Mouse (Mus musculus) megakaryocyte-erythroid progenitor cell, adult 5 weeks (primary cell): ENCODE measurements around the gene Taok3. TPM values are rescaled to one million over a fixed set of nuclear protein-coding genes. Genes with fewer than 3 reads are reported as not detected.

Experiments used
- polyA plus RNA-seq: library from polyadenylated mRNA; stranded (reverse); fragments of >175 nt; gene quantifications from 2 replicates; pipeline ENCODE4 v1.2.3, GENCODE M21; 2012

The Taok3 gene
- polyA plus RNA-seq = 37.5 and 50.7 TPM in 2 replicates

DNA sequence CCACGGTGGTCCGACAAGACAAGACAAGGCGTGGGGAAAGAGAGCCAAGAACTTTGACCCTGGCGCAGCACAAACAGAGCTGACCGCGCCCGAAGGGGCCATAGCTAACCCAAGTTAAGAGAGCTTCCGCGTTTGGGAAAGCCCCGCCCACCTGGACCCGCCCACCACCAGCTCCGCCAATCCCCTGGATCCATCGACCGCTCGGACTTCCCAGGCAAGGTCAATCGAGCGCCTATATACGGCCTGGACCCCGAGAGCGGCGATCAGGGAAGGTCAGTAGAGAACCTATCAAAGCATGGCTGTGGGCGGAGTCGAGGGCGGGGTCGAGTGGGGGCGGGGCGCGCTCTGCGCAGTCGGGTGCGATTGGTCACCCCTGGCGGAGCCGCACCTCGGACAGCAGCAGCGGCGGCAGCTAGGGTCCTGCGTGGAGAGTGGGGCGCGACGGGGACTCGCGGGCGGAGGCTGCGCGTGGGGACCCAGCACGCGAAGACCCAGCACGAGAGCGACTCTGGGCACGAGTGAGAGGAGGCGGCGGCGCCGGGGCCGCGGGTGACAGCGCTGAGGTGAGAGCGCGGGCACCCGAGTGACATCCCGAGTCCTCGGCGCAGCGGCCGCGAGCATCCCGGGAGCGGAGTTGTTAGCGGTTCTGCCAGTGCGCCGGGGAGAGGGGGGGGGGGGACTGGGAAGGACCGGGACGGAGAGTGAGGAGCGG, at the start of gene Taok3:
Taok3 (plus strand) TSS at position 353 of the 712 bp plus-strand sequence.

DNA sequence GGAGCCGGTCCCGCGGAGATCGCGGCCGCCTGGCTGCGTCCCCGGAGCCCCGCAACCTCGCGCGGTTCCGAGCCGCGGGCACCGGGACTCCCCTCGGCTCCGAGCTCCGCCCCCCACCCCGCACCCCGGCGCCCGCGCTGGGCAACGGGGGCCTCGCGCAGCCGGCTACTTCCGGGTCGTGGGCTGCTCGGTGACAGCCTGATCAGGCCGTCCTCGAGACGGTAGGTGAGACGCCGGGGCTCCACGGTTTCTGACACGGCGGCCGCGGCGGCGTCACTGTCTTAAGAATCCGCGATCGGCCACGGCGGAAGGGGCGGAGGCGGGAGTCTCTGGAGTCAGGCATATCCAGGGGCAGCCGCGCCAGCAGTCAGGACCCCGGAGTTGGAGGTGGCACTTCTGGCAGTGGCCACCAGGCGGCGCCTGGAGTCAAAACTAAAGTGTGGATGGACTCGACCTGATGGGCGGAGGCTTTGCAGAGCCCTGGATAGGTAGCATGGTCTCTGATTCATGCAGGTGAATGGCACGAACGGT, 4.0 kb upstream of the Taok3 start, which contains the start of gene Suds3:
Suds3 (minus strand) TSS at position 278 of the 531 bp plus-strand sequence.

DNA sequence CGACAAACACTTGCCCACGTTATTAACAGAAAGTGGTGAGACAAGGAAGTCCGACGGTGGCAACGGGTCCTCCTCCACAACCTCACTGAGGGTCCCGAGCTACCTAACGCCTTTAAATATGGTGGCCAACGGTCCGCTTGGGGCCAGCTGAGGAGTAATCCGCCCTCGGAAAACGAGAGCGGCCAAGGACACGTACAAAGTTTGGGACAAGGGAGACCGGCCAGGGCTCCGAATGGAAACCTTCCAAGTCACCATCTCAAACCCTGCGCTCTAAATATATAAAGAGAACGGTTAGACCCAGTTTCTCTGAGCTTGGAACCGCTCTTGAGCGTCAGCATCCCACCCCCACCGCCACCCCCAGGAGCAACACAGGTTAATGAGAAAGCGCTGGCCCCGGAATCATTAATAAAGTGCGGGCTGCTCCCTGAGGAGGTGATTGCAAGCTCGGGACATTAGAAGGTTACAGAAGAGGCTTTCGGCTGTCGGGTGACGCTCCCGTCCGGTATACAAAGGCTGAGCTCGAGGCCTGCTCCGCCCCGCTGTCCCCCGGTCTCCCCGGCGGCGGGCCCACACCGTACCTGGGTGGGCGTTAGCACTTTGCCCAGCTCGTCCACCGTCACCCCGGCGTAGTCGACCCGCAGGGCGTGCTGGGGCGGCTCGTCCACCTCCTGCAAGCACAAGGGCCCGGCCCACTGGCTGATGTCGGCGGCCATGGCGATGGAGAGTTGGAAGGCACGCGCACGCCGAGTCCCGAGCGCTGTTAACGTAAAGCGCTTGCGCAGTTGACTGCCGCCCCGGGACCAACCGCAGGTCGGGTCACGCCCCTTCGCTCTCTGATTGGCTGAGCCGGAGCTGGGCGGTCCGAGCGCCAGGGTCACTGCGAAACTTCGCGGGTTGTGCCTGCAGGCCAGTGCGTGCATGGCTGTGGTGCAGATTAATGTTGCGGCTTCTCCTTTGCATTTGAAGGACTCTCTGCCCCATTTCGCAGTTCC, 167.2 kb downstream of the Taok3 start, which contains the start of gene Pebp1:
Pebp1 (minus strand) TSS at position 795 of the 992 bp plus-strand sequence.

DNA sequence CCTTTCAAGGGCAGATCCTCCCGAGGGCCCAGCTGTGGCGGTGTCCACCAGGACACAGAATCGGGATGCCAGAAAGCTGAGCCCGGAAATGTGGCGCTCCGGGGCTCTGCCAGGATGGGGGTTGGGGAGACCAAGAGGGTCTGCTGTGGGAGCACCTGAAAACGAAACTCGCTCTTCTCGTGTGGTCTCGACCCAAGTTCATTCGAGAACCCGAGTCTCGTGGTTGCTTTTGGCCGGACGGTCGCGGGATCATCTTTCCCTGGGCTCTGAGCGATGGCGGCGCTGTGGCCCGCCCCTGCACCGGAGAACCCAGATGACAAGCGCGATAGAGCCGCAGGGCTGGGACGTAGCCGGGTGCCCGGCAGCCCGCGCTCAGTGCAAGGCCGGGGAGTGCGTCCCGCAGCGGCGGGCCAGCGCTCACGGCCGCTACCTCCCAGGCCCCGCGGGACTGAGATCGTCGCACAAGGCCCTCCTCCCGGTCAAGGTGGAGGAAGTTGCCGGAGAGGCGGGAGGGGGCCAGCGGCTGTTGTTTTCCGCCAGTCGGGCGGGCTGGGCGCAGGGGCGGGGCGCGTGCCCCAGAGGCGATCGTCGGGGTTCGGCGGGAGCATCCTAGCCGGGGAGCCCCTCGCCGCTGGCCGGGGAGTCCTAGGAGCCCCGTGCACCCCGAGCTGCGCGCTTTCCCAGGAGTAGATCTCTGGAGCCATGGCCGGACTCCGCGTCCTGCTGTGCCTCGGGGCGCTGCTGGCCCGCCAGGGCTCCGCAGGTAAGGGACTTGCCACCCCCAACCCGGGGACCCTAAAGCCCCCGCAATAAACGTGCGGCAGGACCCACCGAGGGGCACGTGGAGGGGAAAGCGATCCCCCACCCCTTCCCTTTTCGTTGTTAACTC, 199.1 kb downstream of the Taok3 start, which contains the start of gene Vsig10:
Vsig10 (plus strand) TSS at position 343 of the 889 bp plus-strand sequence.

Other genes starting within 250 kb of the Taok3 start
- 65.1 and 84.3 TPM in 2 replicates for gene Suds3, start 4.0 kb upstream of the Taok3 start, polyA plus RNA-seq
- 1,044 and 1,091 TPM in 2 replicates for gene Pebp1, start 167.5 kb downstream of the Taok3 start, polyA plus RNA-seq
- 8.0 and 10.9 TPM in 2 replicates for gene Vsig10, start 199.0 kb downstream of the Taok3 start, polyA plus RNA-seq
- gene Wsb2, start 237.2 kb downstream of the Taok3 start, polyA plus RNA-seq = 31.1 and 33.1 TPM in 2 replicates